Mouse (Mus musculus) thymus, postnatal 25 days (tissue): ENCODE data around the gene Gm42906.

Experiments
- DNase-seq: peaks from one replicate; pipeline ENCODE4 v3.0.0; 2022

The Gm42906 gene

DNA sequence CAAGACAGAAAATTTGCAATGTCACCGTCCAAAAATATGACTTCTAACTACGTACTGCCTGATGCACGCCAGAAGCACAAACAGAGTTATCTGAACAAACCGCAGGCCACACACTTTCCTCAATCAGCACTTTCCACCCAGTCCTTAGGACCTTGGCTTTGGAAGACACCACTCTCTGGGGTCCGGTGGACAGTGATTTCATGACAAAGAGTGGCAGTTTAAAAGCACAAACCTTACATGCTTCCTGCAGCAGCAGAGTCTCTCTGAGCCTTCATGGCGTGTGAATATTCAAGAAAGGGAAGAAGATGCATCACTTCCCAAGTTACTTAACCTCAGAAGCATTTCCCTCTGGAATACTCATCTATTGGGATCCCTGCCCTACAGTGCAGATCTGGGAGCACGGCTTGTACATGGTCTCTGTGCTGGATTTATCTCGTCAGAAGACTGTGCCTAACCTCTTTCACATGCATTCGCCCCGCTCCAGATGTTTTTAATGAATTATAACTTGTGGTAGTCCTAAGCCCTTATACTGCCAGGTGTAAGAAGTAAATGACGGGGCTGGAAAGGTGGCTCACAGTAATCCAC is 244.2 kb downstream of the Gm42906 start:
- no peak for DNase-seq

DNA sequence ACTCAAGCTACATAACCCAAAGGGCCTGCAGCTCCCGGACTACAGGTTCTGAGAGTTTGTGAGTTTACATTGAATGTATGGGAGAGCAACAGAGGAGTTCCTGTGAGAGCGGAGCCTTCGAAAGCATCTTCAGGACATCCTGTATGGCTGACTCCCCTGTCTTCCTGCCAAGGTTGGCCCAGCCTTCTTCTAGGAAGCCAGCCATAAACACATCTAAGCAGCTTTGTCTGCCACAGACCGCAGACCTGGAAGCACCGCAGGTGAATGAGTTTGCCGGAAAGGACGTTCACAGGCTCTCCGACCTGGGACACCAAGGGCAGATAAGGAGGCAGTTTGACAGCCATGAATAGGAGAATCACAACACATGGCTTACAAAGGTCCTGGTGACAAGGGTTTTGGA is 246.7 kb downstream of the Gm42906 start:
- no peak for DNase-seq

DNA sequence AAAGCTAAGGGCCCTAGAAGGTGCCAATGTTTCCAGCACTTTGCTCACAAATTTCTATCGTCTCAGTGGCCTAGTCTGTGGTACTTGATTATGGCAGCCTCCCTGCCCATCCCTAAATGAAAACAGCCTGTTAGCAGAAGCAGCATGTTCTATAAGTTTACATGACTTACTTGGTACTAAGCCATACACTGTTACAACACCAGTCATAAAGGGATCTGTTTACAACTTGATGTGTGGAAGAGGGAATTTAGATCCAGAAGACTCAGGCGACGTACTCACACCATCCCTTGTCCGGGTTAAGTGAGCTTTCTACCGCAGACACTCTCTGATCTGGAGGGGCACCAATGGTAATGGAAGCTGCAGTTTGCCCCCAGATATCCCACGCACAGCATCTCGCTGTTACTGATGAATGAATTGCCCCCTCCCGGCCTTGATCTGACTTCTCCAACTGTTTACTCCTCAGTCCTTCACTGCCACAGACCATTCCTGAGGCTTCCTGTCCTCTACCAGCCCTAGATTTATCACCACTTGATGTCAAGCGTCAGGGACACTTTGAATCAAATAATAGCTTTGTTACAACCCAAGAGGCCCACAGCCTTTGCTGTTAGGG is 247.7 kb downstream of the Gm42906 start:
- no peak for DNase-seq

DNA sequence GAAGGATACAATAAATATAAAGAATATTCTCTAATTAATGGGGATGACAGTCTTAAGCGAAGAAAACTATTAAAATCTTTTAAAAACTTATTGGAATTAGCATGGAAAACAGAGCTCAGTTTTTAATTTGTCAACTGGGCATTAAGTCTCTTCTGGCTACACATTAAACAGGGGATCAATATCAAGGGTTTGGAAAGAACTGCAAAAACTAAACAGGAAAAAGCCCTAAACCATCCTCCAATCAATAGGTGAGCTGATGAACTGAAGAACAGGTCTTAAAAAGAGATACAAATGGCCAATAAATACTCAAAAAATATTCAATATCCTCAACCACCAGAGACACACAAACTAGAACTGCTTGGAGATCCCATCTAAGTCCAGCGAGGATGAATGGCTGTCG is 250.8 kb downstream of the Gm42906 start:
- no peak for DNase-seq

DNA sequence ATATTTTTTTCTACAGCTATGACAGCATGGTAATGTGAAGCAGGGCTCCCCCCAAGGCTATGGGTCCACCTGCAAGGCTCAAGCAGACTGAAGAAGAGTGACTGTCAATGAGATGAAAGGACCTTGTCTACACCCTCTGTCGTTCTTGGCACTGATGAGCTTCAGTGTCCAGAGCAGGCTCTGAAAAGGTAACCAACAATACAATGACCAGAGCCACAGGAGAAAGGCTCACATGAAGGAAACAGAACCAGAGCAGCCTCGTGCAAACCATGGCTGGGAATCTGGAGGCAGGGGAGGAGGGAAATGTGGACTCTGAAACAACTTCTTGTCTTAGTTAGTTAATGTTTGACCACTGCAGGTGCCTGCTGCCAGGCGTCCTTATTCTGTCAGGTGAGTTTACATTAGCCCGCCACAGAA is 252.1 kb downstream of the Gm42906 start:
- DNase-seq: no peak

DNA sequence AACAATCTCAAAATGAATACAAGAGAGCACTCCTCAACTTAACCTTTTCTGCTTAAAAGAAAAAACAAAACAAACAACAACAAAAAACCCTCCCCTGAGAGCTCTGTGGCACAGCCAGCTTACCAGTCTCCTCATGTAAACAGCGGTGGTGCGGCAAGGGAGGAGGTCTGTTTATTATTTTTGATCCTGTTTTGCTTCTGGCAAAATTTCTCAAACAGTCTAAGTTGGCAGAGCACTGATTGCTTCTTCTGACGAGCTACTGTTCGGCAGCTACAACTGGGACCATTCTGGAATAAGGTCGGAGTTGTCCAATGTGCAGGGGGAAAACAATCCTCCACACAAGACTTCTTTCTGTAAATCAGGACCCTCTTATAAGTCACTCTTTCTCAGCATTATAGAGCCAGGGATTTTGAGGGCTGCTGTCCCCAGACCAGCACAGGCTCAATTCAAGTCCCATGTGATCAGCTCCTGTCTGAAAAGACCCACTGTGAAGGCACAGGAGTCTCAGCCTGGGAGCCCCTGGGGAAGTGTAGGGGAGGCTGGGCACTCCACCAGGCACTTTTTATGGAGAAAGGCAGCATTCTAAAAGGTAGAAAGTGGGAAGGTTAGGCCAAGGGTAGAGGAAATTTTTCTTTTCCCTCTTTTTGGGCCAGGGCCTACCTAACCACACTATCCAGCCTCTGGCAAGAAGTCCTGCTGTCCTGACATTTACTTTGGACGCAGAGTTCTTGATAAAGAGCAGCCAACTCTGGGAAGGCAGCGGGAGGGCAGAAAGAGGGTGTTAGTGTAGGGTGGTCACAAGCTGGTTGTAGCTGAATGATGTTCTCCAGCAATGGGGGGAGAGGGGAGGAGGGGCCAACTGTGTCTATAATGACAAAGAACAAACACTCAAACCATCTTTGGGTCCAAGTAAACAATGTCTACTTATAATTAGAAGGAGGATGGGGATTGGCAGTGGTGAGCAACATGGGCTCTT is 253.2 kb downstream of the Gm42906 start:
- no peak for DNase-seq

DNA sequence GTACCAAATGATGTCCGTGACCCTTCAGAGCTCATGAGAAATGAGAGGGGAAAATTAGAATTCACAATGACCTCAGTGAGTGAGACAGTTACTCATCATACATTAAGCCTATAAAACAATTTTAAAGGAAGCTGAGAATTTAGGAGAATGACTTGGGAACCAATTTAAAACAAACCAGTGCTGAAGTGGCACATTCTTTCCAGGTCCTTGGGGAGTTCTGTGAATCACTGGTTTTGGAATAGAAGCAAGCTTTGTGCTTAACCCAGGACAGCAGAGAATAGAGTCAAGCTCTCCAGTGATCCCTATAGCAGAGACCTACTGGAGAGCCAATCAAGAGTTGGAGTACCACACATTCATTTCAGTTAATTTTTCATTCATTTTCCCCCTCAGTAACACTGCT is 254.2 kb downstream of the Gm42906 start:
- DNase-seq: no peak

DNA sequence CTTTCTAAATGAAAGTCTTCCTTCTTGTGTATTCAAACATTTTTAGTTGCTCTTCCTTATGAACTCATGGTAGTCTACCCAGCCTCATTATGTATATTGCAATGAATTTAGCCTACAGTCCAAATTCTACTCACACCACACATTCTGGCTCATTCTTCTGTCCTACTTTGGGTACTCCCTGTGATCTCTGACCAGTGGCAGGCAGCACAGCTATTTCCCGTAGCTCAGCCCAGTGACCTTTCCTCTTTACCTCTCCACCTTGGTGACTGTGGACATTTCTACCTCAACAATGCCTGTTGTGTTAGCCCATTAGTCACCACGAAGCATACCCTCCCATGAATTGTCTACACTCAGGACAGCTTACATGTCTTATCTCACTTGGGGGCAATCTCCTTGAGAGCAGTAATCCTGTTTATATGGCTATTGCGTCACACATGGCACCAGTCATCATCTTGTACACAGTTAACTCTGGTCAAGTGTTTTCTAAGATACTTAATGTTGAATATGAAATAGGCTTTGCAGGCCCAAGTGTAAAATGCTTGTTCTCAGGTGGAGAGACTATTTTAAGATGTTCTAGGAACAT is 257.7 kb downstream of the Gm42906 start:
- DNase-seq: no peak

DNA sequence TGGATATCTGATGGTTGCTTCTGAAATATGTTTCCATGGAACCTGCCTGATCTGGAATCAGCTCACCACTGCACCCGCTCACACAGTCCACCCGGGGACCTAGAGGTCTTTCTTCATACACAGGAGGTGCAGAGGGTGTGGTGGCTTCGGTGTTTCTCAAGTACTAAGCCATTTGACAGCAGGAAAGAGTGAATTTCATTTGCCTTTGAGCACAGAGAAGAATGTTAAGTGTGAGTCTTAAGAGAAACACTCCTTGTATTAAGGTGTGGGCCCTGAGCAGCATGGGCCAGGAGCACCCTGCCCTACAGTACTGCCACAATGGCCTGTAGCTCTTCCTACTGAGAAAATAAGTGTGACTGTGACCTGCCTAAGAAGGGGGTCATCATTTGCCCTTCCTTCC is 259.8 kb downstream of the Gm42906 start:
- DNase-seq: no peak

DNA sequence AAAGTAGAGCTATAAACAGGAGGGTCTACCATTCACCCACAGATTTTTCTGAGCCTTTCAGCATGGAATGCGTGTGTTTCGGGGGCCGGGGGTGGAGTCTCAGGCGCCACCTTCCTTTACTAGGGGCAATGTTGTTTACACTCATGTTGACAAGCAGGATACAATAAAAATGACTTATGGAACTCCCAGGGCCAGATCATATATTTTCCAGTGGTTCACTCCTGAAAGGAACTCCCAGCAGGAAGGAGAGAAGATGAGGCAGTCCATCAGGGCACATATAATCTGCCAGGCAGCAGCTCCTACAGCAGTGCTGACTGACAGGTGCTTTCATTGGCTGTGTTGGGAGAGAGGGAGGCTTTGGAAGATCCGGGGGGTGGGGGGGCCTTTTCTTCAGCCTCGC is 260.3 kb downstream of the Gm42906 start:
- DNase-seq: no peak

DNA sequence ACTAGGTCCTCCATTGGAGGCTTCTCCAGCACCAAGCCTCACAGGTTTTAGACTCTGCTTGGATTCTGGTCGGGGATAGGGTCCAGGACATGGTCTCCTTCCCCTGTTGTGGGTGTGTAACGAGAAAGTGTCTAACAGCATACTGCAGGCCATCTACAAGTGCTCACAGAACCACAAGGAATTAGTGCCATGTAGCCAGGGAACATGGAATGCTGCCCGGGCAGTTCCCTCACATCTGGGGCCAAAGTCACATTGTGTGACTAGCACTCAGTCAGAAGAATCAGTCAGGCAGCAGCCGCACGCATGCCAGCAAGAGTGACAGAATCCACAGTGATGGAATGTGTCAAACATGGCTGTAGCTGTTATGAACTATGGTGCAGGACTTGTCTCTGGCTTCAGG is 261.7 kb downstream of the Gm42906 start:
- DNase-seq: no peak

DNA sequence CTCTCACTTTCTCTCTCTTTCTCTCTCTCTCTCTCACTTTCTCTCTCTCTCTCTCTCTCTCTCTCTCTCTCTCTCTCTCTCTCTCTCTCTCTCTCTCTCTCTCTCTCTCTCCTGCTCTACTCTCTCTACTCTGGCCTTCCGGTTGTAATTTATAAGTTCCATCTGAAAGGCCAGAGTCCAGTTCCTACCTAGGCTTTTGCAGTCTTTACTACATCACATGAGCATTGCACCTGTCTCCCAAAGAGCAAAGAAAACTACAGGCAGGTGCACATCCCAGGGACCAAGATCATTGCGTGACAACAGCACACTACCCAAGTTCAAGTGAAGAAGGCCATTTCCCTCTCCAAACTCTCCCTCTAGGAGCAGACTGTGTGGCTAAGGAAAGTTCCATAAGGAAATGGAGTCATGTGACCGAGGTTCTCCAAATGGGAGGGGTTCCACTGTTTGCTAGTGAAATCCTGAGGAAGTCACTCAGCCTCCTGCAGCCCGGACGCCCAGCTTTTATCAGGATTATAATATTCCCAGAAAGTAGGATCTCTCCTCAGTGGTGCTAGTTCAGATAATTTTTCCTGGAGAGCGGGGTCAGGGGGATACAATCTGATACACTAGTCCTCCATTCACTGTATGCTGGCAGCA is 262.5 kb downstream of the Gm42906 start:
- no peak for DNase-seq

DNA sequence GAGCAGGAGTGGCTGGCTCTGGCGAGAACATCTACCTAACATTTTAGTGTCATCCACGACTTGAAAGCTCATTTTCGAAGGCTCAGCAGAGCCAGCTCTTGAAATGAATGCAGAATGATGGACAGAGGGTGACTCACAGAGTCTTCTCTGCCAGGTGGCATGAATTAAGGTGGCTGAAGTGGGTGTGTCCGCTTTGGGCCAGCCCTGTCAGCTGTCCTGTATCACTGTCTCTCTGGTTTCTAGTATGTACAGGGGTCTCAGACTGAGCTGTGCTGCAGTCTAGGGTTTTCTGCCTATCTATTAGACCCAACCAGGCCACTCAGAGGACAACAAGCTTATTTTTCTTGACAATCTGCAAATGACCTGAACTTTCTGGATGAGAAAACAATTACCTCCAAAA is 263.1 kb downstream of the Gm42906 start:
- DNase-seq: no peak

DNA sequence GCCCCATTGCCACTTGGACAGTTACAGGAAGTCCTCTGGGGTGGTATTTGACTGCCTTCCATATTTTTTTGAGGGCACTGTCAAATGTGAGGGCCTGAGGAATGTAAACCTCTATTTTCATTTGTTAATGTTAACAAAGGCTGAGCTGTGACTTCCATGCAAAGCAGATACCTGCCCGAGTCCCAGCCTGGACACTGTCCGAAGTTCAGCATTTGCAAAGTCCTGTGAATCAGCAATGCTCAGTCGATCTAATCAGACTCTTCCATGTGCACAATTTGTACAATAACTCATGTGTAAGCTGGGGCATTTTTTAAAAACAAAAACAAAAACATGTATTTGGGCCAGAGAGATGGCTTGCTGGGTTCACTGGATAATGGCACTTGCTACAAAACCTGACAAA is 265.3 kb downstream of the Gm42906 start:
- DNase-seq: no peak

DNA sequence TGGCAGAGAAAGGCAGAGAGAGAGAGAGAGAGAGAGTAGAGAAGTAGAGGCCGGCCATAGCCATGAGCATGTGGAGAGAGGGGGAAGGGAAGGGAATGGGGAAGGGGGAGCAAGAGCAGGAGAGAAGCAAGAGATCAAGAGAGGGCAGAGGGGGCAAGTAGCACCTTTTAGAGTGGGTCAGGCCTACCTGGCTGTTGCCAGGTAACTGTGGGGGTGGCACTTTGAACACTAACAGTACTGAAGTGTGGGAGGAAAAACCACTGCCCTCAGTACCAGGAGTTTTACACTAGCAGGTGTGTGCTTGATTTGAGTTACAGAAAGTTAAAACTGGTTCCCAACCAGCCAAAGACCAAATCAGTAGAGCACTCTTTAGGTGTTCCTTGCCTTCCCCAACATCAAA is 272.7 kb downstream of the Gm42906 start:
- no peak for DNase-seq

DNA sequence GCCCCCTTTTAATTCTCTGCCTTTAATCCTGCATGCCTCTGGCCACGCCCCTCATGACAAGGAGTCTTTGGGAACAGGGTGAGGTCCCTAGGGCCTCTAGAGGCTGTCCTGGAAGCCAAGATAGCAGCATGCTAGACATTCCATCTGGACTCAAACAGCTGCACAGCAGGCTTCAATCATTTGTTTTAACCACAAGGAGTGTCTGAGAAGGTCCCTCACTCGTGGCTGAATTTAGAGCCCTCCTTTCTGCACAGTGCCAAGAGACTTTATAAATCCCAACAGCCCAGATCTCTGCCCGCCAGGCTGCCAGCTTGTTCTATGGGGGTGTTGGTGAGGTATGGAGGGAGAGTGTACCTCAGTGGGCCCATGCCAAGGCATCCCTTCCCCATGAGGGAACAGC is 273.2 kb downstream of the Gm42906 start:
- no peak for DNase-seq

DNA sequence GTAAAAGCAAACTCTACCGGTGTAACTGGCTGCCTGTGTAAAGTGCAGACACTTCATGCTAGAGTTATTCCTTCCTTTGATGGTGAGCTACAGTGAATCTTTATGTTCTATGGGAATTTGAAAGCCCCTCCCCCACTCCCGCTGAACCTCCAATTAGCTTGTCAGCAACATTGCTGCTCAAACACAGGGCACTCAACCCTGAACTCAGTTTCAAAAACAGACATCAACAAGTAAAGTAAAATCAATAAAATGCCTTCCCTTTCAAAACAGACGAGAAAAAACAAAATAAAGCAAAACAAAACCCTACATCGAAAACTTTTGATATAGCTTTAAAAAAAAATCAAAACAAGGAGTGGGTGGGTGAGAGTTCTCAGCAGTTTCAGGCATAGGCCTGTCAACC is 273.9 kb downstream of the Gm42906 start:
- no peak for DNase-seq

DNA sequence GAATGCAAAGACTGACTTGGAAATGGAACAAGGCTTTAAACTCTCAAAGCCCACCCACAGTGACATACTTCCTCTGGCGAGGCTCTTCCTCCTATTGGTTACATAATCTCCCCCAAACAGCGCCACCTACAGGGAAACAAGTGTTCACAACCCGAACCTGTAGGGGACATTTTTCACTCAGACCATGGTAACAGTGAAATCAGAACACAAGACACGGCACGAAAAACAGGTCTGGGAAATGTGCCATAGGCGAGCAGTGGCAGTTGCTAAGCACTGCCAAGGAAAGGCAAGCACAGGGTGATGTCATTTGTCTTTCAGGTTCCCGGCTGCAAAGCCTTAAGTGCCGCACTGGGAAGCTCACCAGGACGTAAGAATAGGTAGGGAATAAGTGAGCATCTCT is 276.4 kb downstream of the Gm42906 start:
- no peak for DNase-seq

DNA sequence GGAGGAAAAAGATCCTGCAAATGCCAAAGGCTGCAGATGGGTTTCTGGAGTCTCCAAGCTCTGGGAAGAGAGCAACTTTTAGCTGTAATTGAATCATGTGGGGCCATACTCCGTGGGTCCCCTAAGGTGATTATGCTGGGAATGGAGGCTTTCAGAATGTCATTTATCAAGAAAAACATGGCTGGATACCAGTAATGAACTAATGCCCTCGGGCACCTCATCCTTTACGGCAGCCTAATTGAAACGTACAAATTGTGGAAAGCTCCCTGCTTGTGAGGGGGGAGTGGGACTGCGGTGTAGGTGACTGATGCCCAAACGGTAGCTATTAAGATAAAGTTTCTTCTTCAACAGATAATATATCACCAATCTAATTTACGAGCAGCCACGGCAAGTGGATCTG is 278.5 kb downstream of the Gm42906 start:
- no peak for DNase-seq

DNA sequence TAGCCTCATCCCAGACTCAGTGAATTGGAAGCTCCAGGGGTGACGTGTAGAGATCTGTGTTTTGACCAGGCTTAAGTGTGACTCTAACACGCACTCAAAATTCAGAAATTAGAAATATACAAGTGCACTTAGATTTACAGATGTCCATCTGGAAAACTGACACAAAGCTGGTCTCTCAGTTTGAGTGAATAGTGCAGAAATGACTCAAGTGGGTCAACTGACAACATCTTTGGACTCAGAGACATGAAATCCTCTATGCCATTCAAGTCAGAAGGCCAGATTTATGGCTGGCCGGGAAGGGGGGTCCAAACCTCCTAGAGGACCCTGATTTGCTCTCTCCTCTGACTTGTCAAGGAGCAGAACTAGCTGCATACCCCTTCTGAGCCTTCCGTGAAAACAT is 279.9 kb downstream of the Gm42906 start:
- DNase-seq: no peak

DNA sequence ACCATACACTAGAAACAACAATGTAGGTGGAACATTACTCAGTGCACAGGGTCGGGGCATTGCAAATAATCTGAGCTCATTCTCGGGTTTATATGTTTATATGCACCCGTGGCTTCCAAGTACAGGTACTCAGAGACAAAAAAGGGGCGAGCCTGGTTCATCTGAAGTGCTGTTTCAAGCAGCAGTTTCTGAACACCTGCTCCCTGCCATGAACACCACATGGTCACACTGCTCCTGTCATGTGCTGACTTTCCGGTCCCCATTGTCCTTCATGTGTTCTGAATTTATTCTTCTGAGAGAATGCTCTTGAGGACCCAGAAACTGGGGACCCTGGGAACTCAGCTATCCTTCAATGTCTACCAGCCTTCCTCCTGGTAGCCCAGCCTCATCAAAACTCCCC is 282.2 kb downstream of the Gm42906 start:
- DNase-seq: no peak

DNA sequence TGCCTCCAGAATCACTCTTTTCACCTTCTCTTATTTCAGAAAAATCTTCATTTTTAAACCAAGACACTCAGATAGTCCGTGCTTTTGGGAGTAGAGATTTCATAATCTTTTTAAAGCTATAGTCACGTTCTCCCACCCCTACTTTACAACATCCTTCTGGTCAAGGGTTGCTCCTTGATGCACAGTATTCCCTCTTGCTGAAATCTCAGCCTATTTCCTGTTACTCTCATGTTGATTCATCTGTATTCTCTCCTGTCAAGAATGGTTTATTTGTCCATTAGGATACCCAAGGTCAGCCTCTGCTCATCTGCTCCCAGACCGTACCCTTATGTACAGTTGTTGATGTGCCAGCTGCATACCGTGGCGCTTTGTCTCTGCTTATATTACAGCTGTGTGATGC is 284.0 kb downstream of the Gm42906 start:
- no peak for DNase-seq
